Mouse (Mus musculus): ENCODE measurements at regions not wholly inside any gene's neighbourhood (a gene's known extent, or its start where the extent isn't known, plus 50 kb on each side); places are given as distances from the start of the nearest gene placed in this dataset.

- DNase-seq = no peak
Measured at GRCm38 (mm10) chr13:40472683-40473082, 111.4 kb upstream of the Ofcc1 start.

- no peak for DNase-seq
Measured at GRCm38 (mm10) chr13:40469162-40469561, 107.9 kb upstream of the Ofcc1 start.

- no peak for DNase-seq
Measured at GRCm38 (mm10) chr13:40453360-40453759, 92.1 kb upstream of the Ofcc1 start.

GRCm38 (mm10) chr13:40429831-40430230 is 68.6 kb upstream of the Ofcc1 start:
- no peak for DNase-seq

GRCm38 (mm10) chr13:40423051-40423450 is 61.8 kb upstream of the Ofcc1 start:
- no peak for DNase-seq

GRCm38 (mm10) chr13:40417856-40418255 is 56.6 kb upstream of the Ofcc1 start:
- DNase-seq = no peak

GRCm38 (mm10) chr13:40413074-40413473 is 51.8 kb upstream of the Ofcc1 start:
- DNase-seq = no peak
